Mouse (Mus musculus) v-Abl transformed pro-B cells (cell line): ENCODE results near the gene Gm49673.
"Not testable (repeated sequence)": the region's sequence is repeated elsewhere in the genome, so short reads cannot be mapped to it uniquely, and the experiment has no call there.

Experiments used
- in situ Hi-C, 2 experiments: fragments of 400-800 bp; cut with MboI; formaldehyde crosslinking; loops; one replicate each; pipeline ENCODE4 v1.15.1; 2025; ENCODE audit not compliant: unreplicated experiment in 2 of 2

Gene Gm49673

GRCm38 (mm10) chr17:8147439-8148316 lies at the start of gene Gm49673, which contains the start of gene Rnaset2a:
Gene Gm49673, minus strand, starts transcription at chr17:8147788.
Gene Rnaset2a, minus strand, starts transcription at chr17:8148097.
- in situ Hi-C loops, result not testable (repeated sequence)

- in situ Hi-C loops, result loop anchor here (5.0 to 25.0 kb wide), 4 partner anchors 59 to 179 kb away; no protein-coding TSS in a partner anchor
Measured at GRCm38 (mm10) chr17:8195685-8196376, 48.2 kb upstream of the Gm49673 start.

- in situ Hi-C loops, result loop anchor here (10.0 to 25.0 kb wide), 3 partner anchors 61 to 181 kb away; no protein-coding TSS in a partner anchor
Measured at GRCm38 (mm10) chr17:8193678-8194077, 46.1 kb upstream of the Gm49673 start.

- in situ Hi-C loops, result loop anchor here in 1 of 2 experiments (25.0 kb wide), 1 partner anchor 122 kb away; no protein-coding TSS in a partner anchor
Measured at GRCm38 (mm10) chr17:8184217-8184616, 36.6 kb upstream of the Gm49673 start.

GRCm38 (mm10) chr17:8183815-8184214 lies 36.2 kb upstream of the Gm49673 start:
- in situ Hi-C loops, result loop anchor here in 1 of 2 experiments (25.0 kb wide), 1 partner anchor 122 kb away; no protein-coding TSS in a partner anchor

- in situ Hi-C loops, result loop anchor here in 1 of 2 experiments (25.0 kb wide), 1 partner anchor 115 kb away; no protein-coding TSS in a partner anchor
Measured at GRCm38 (mm10) chr17:8177090-8177489, 29.5 kb upstream of the Gm49673 start.

GRCm38 (mm10) chr17:8171081-8171480 lies 23.5 kb upstream of the Gm49673 start:
- in situ Hi-C loops, result no loop called here

GRCm38 (mm10) chr17:8170331-8170730 lies 22.7 kb upstream of the Gm49673 start:
- in situ Hi-C loops, result no loop called here

GRCm38 (mm10) chr17:8167436-8167835 lies 19.8 kb upstream of the Gm49673 start:
- in situ Hi-C loops, result not testable (repeated sequence)

- in situ Hi-C loops, result not testable (repeated sequence)
Measured at GRCm38 (mm10) chr17:8166454-8166853, 18.9 kb upstream of the Gm49673 start.

GRCm38 (mm10) chr17:8165977-8166376 lies 18.4 kb upstream of the Gm49673 start:
- in situ Hi-C loops, result not testable (repeated sequence)

- in situ Hi-C loops, result not testable (repeated sequence)
Measured at GRCm38 (mm10) chr17:8165608-8165945, 18.0 kb upstream of the Gm49673 start.

GRCm38 (mm10) chr17:8164701-8165607 lies 17.4 kb upstream of the Gm49673 start, which contains the start of gene Fgfr1op:
Gene Fgfr1op, plus strand, starts transcription at chr17:8165501.
- in situ Hi-C loops, result not testable (repeated sequence)

- in situ Hi-C loops, result not testable (repeated sequence)
Measured at GRCm38 (mm10) chr17:8160969-8161368, 13.4 kb upstream of the Gm49673 start.

GRCm38 (mm10) chr17:8158627-8159026 lies 11.0 kb upstream of the Gm49673 start:
- in situ Hi-C loops, result not testable (repeated sequence)

GRCm38 (mm10) chr17:8155982-8156381 lies 8.4 kb upstream of the Gm49673 start:
- in situ Hi-C loops, result not testable (repeated sequence)

- in situ Hi-C loops, result not testable (repeated sequence)
Measured at GRCm38 (mm10) chr17:8155010-8155409, 7.4 kb upstream of the Gm49673 start.

- in situ Hi-C loops, result not testable (repeated sequence)
Measured at GRCm38 (mm10) chr17:8146931-8147330, 657 bp downstream of the Gm49673 start.

GRCm38 (mm10) chr17:8143802-8144673 lies 3.5 kb downstream of the Gm49673 start:
- in situ Hi-C loops, result not testable (repeated sequence)
